Mouse (Mus musculus): ENCODE results near the gene Pla2g12a.

DNA sequence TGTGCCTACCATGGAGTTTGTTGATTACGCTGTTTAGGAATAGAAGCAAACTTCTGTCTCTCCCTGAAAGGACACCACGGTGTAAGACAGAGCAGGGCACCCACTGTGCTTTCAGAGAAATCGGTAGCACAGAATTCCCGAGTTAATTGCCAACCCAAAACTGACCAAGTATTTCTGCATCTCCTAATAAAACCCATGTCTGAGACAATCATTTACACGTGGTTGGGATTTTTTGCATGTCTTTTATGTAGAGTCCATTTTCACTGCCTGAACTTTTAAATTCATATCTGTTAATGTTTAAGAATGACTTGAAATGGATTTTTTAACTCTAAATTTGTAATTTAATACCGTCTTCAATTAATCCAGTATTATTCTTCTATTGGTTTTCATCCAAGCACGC is 45.2 kb downstream of the Pla2g12a start:
- TF ChIP-seq CTCF (IDR thresholded peaks at IDR 0.05; ENCODE audit: low read depth, low read length) (no peak), POLR2AphosphoS5 (IDR thresholded peaks at IDR 0.05; ENCODE audit: insufficient replicate concordance, low read depth, low read length) (no peak), TAL1 (conservative IDR thresholded peaks at IDR 0.05; ENCODE audit: low read depth, low read length) (no peak), GATA1 (IDR thresholded peaks at IDR 0.05; ENCODE audit: borderline replicate concordance, low read length) (no peak), GATA2 (IDR thresholded peaks at IDR 0.05; ENCODE audit: borderline replicate concordance, low read depth, low read length) (no peak)
